Mouse (Mus musculus) small intestine, adult 2 months (tissue): ENCODE data around the gene AU040320.

Experiments used
- CTCF ChIP-seq: fragments of 200-500 bp; IDR thresholded peaks from 2 replicates; pipeline ENCODE4 v1.5.1; 2012; ENCODE audit warnings: low read depth, mild to moderate bottlenecking, control low read depth, inconsistent platforms, low read length, moderate library complexity, mixed read lengths; ENCODE audit not compliant: insufficient replicate concordance, insufficient read length; ENCODE audit errors: extremely low read depth
- POLR2A ChIP-seq: fragments of 200-500 bp; IDR thresholded peaks from 2 replicates; pipeline ENCODE4 v1.6.1; 2012; ENCODE audit warnings: low read depth, mild to moderate bottlenecking, control low read depth, inconsistent platforms, low read length, moderate library complexity

GRCm38 (mm10) chr4:126756766-126757165 is 3.4 kb downstream of the AU040320 start:
- TF ChIP-seq POLR2A (no peak), CTCF (no peak)
